23 mouse cellular contexts compared by ENCODE assay signal in genomic region chr9:6736411-6736810, GRCm38 (mm10).
DNase-seq lines count a peak whose midpoint lies in the region; TF ChIP-seq lines count a peak whose summit lies in the region.
"Had no signal": no experiment of that assay in that cellular context is flagged by ENCODE, and none has a peak within 500 bp of the region (broad histone marks: within the 10 kb centered on the region; RNA-seq: fewer than 3 reads in every experiment).

No protein-coding gene starts in this region.

- DNase-seq in heart, adult 11 months: peak; percentile 51
- DNase-seq in heart, embryonic 10.5 days (ENCODE audit: low spot score): no peak
- DNase-seq in ES-E14 (ENCODE audit: low read depth, low spot score) (peak; percentile 11), WW6 (ENCODE audit: low read depth, low spot score) (peak; percentile 11)
- no peak for DNase-seq in frontal cortex, adult 2 months (ENCODE audit: extremely low spot score in 1 of 2, low spot score in 1 of 2)
- DNase-seq in heart, postnatal 36 days: no peak
- DNase-seq in ovary, postnatal 36 days (ENCODE audit: low spot score): no peak
- DNase-seq: adrenal gland, adult 8-10 months; adrenal gland, postnatal 14 days; adrenal gland, postnatal 36 days; B cell, adult 2 months; cerebellum, adult 11-12 months; cerebellum, adult 2 months; cerebellum, adult 9-10 months; cerebellum, postnatal 10 days; cerebellum, postnatal 25 days; forebrain, postnatal 0 days had no signal

- no peak for TF ChIP-seq EP300 in ES-Bruce4 (IDR thresholded peaks at IDR 0.05; ENCODE audit: insufficient read depth, low read depth, low read length)

- H3K4me1 ChIP-seq in heart, embryonic 10.5 days: no peaks in the 10 kb centered on the region
- H3K4me1 ChIP-seq in ES-Bruce4 (ENCODE audit: control insufficient read depth, insufficient read depth, low read length) (no peaks in the 10 kb centered on the region), ES-E14 (ENCODE audit: control insufficient read depth in 2 of 2, insufficient read depth in 2 of 2, low read length in 2 of 2, poor library complexity in 1 of 2) (no peaks in the 10 kb centered on the region)
- H3K4me1 ChIP-seq: embryonic facial prominence, embryonic 10.5 days; embryonic facial prominence, embryonic 12.5 days; forebrain, embryonic 13.5 days; forebrain, embryonic 15.5 days had no signal

- H3K9ac ChIP-seq in ES-Bruce4 (ENCODE audit: low read depth, poor library complexity, severe bottlenecking): no peak overlapping the region
- no peak overlapping the region for H3K9ac ChIP-seq in ES-E14 (ENCODE audit: insufficient read depth, low read depth, low read length, poor library complexity, severe bottlenecking)
- H3K9ac ChIP-seq: embryonic facial prominence, embryonic 12.5 days; forebrain, embryonic 13.5 days; forebrain, embryonic 15.5 days; forebrain, postnatal 0 days had no signal

- 78% methylated on average over 1 of the region's 1 CpGs for WGBS in heart, embryonic 10.5 days

- H3K27ac ChIP-seq in heart, embryonic 10.5 days: no peak overlapping the region
- H3K27ac ChIP-seq in ES-Bruce4 (ENCODE audit: insufficient read depth, low read length) (peak overlapping the region; percentile 83), ES-E14 (ENCODE audit: insufficient read depth, low read depth, low read length, poor library complexity, severe bottlenecking) (no peak overlapping the region)
- H3K27ac ChIP-seq: embryonic facial prominence, embryonic 10.5 days; embryonic facial prominence, embryonic 12.5 days; forebrain, embryonic 13.5 days; forebrain, embryonic 15.5 days had no signal

- TF ChIP-seq POLR2A in ES-Bruce4 (IDR thresholded peaks at IDR 0.05; ENCODE audit: insufficient read depth, low read length): no peak

- no peak overlapping the region for H3K4me3 ChIP-seq in heart, embryonic 10.5 days
- no peak overlapping the region for H3K4me3 ChIP-seq in ES-Bruce4 (ENCODE audit: low read depth, low read length)
- no peak overlapping the region for H3K4me3 ChIP-seq in ES-E14 (ENCODE audit: insufficient read depth in 1 of 2, low read depth in 1 of 2, low read length in 2 of 2, poor library complexity in 1 of 2, severe bottlenecking in 1 of 2)
- H3K4me3 ChIP-seq: embryonic facial prominence, embryonic 10.5 days; embryonic facial prominence, embryonic 12.5 days; forebrain, embryonic 13.5 days; forebrain, embryonic 15.5 days had no signal

- no peaks in the 10 kb centered on the region for H3K27me3 ChIP-seq in heart, embryonic 10.5 days (ENCODE audit: insufficient read depth, poor library complexity, severe bottlenecking)
- H3K27me3 ChIP-seq in ES-Bruce4 (ENCODE audit: control insufficient read depth, insufficient read depth, low read length, poor library complexity, severe bottlenecking): no peaks in the 10 kb centered on the region
- H3K27me3 ChIP-seq: CH12.LX; embryonic facial prominence, embryonic 12.5 days; forebrain, embryonic 13.5 days; forebrain, embryonic 15.5 days had no signal

- H3K9me3 ChIP-seq in heart, embryonic 10.5 days: no peaks in the 10 kb centered on the region
- H3K9me3 ChIP-seq in ES-Bruce4 (replicated peaks; ENCODE audit: control insufficient read depth, insufficient read depth, low read length, poor library complexity, severe bottlenecking) (peaks cover 10% of the 10 kb centered on the region), ES-E14 (ENCODE audit: control insufficient read depth, insufficient read depth, low read depth, low read length) (no peaks in the 10 kb centered on the region)
- H3K9me3 ChIP-seq: embryonic facial prominence, embryonic 10.5 days; embryonic facial prominence, embryonic 12.5 days; forebrain, embryonic 13.5 days; forebrain, embryonic 15.5 days had no signal

- no peak for TF ChIP-seq CTCF in ES-Bruce4 (IDR thresholded peaks at IDR 0.05; ENCODE audit: low read depth, low read length)

- intact Hi-C loops in heart, postnatal 36 days (cut with DNase I): no loop called here

- no peaks in the 10 kb centered on the region for H3K36me3 ChIP-seq in heart, embryonic 10.5 days
- H3K36me3 ChIP-seq in ES-Bruce4 (ENCODE audit: control insufficient read depth, insufficient read depth, low read length, poor library complexity, severe bottlenecking): no peaks in the 10 kb centered on the region
- no peaks in the 10 kb centered on the region for H3K36me3 ChIP-seq in ES-E14 (ENCODE audit: control insufficient read depth, insufficient read depth, low read length, poor library complexity, severe bottlenecking)
- H3K36me3 ChIP-seq: embryonic facial prominence, embryonic 10.5 days; embryonic facial prominence, embryonic 12.5 days; forebrain, embryonic 15.5 days had no signal

- in situ Hi-C loops in ES-E14 (cut with MboI; ENCODE audit: low sequenced_read_pairs in 2 of 2, unreplicated experiment in 2 of 2): no loop called here

TF ChIP-seq in ES-E14, 5 proteins besides CTCF, POLR2A, EP300 and RAD21:
- TF ChIP-seq ZNF384 (IDR thresholded peaks at IDR 0.05; ENCODE audit: low read depth, low read length): no peak
- TF ChIP-seq CHD2 (IDR thresholded peaks at IDR 0.05; ENCODE audit: low read depth, low read length): no peak
- TF ChIP-seq ZC3H11A (IDR thresholded peaks at IDR 0.05; ENCODE audit: borderline replicate concordance, low read depth, low read length): no peak
- no peak for TF ChIP-seq HCFC1 (IDR thresholded peaks at IDR 0.05; ENCODE audit: borderline replicate concordance, insufficient read depth, low read length)
- TF ChIP-seq MAFK (IDR thresholded peaks at IDR 0.05; ENCODE audit: insufficient read depth, low read depth, low read length): no peak

Comparison
In these comparisons a context has a peak if more than half of its experiments do, and no peak if none do; other contexts are left out.
1. DNase-seq: peak in heart, adult 11 months (single experiment), ES-E14 (single experiment) and WW6 (single experiment); none in heart, embryonic 10.5 days (single experiment), frontal cortex, adult 2 months (0 of 2), heart, postnatal 36 days (0 of 2) and ovary, postnatal 36 days (single experiment).